Mouse (Mus musculus): ENCODE measurements around the gene Ift22. TPM values are rescaled to one million over a fixed set of nuclear protein-coding genes. Genes with fewer than 3 reads are reported as not detected.
A peak's percentile ranks its signal among the peaks of the same experiment; 100 is the strongest.

Ift22 gene
- polyA plus RNA-seq, 1 experiment from 2014 or later, result 80.7 TPM

GRCm38 (mm10) chr5:136957250-136957649 lies 49.3 kb downstream of the Ift22 start:
- H3K9me3 ChIP-seq (ENCODE audit: control insufficient read depth, low read length), result no peaks in the 10 kb centered on the region
- 94% methylated on average over 1 of the region's 1 CpGs for WGBS
- H3K27ac ChIP-seq (replicated peaks; ENCODE audit: low read depth, low read length), result no peak overlapping the region
- DNase-seq (ENCODE audit: low spot score) (no peak), ATAC-seq (ENCODE audit: insufficient number of reproducible peaks, low FRiP score, low TSS enrichment, low read depth) (no peak)
- H3K27me3 ChIP-seq (ENCODE audit: control insufficient read depth, insufficient read depth, low read length), result no peaks in the 10 kb centered on the region
- H3K4me3 ChIP-seq (ENCODE audit: low read depth, low read length), result no peak overlapping the region
- H3K36me3 ChIP-seq (ENCODE audit: control insufficient read depth, insufficient read depth, low read length), result no peaks in the 10 kb centered on the region; the same call in 1 of the 2 replicates
- H3K4me2 ChIP-seq (ENCODE audit: low read depth, severe bottlenecking), result no peak overlapping the region
- H3K9ac ChIP-seq (ENCODE audit: low read length), result no peak overlapping the region
- 0 out of 2 replicates have a peak, but pooled peaks cover 4% of the 10 kb centered on the region for H3K4me1 ChIP-seq (ENCODE audit: control insufficient read depth, insufficient read depth, low read length)

- Histone ChIP-seq H3K9ac (ENCODE audit: low read length) (no peak overlapping the region), H3K27ac (replicated peaks; ENCODE audit: low read depth, low read length) (no peak overlapping the region), H3K4me1 (ENCODE audit: control insufficient read depth, insufficient read depth, low read length) (peaks cover 2% of the 10 kb centered on the region; the same call in 1 of the 2 replicates), H3K36me3 (ENCODE audit: control insufficient read depth, insufficient read depth, low read length) (peaks cover 2% of the 10 kb centered on the region; the same call in 1 of the 2 replicates), H3K4me2 (ENCODE audit: low read depth, severe bottlenecking) (no peak overlapping the region), H3K27me3 (ENCODE audit: control insufficient read depth, insufficient read depth, low read length) (no peaks in the 10 kb centered on the region), H3K9me3 (ENCODE audit: control insufficient read depth, low read length) (no peaks in the 10 kb centered on the region), H3K4me3 (ENCODE audit: low read depth, low read length) (no peak overlapping the region)
- WGBS, result 87% methylated on average over 5 of the region's 5 CpGs
- ATAC-seq (ENCODE audit: insufficient number of reproducible peaks, low FRiP score, low TSS enrichment, low read depth) (no peak), DNase-seq (ENCODE audit: low spot score) (no peak)
Observed at GRCm38 (mm10) chr5:136958991-136959605, 51.1 kb downstream of the Ift22 start.

GRCm38 (mm10) chr5:136960053-136960452 lies 52.1 kb downstream of the Ift22 start:
- H3K27me3 ChIP-seq (ENCODE audit: control insufficient read depth, insufficient read depth, low read length), result no peaks in the 10 kb centered on the region
- H3K9ac ChIP-seq (ENCODE audit: low read length), result no peak overlapping the region
- WGBS, result 91% methylated on average over 6 of the region's 6 CpGs
- no peaks in the 10 kb centered on the region; the same call in 1 of the 2 replicates for H3K4me1 ChIP-seq (ENCODE audit: control insufficient read depth, insufficient read depth, low read length)
- ATAC-seq (ENCODE audit: insufficient number of reproducible peaks, low FRiP score, low TSS enrichment, low read depth) (no peak), DNase-seq (ENCODE audit: low spot score) (no peak)
- no peak overlapping the region for H3K4me3 ChIP-seq (ENCODE audit: low read depth, low read length)
- H3K27ac ChIP-seq (replicated peaks; ENCODE audit: low read depth, low read length), result no peak overlapping the region
- H3K4me2 ChIP-seq (ENCODE audit: low read depth, severe bottlenecking), result no peak overlapping the region
- peaks cover 10% of the 10 kb centered on the region for H3K36me3 ChIP-seq (ENCODE audit: control insufficient read depth, insufficient read depth, low read length)
- no peaks in the 10 kb centered on the region for H3K9me3 ChIP-seq (ENCODE audit: control insufficient read depth, low read length)

GRCm38 (mm10) chr5:136961334-136961982 lies 53.5 kb downstream of the Ift22 start:
- H3K4me1 ChIP-seq (ENCODE audit: control insufficient read depth, insufficient read depth, low read length), result no peaks in the 10 kb centered on the region; the same call in 1 of the 2 replicates
- peaks cover 14% of the 10 kb centered on the region for H3K36me3 ChIP-seq (ENCODE audit: control insufficient read depth, insufficient read depth, low read length)
- peak overlapping the region; percentile 85 for H3K4me2 ChIP-seq (ENCODE audit: low read depth, severe bottlenecking)
- no peaks in the 10 kb centered on the region for H3K9me3 ChIP-seq (ENCODE audit: control insufficient read depth, low read length)
- peak overlapping the region; percentile 30; the same call in 1 of the 2 replicates for H3K27ac ChIP-seq (replicated peaks; ENCODE audit: low read depth, low read length)
- 21% methylated on average over 5 of the region's 5 CpGs for WGBS
- DNase-seq (ENCODE audit: low spot score) (no peak), ATAC-seq (ENCODE audit: insufficient number of reproducible peaks, low FRiP score, low TSS enrichment, low read depth) (peak; percentile 7; the same call in 1 of the 2 replicates)
- H3K9ac ChIP-seq (ENCODE audit: low read length), result peak overlapping the region; percentile 75
- no peaks in the 10 kb centered on the region for H3K27me3 ChIP-seq (ENCODE audit: control insufficient read depth, insufficient read depth, low read length)
- peak overlapping the region; percentile 68 for H3K4me3 ChIP-seq (ENCODE audit: low read depth, low read length)

- peak; percentile 91 for DNase-seq (ENCODE audit: low spot score)
- peaks cover 15% of the 10 kb centered on the region for H3K36me3 ChIP-seq (ENCODE audit: control insufficient read depth, insufficient read depth, low read length)
- H3K4me1 ChIP-seq (ENCODE audit: control insufficient read depth, insufficient read depth, low read length), result no peaks in the 10 kb centered on the region; the same call in 1 of the 2 replicates
Observed at GRCm38 (mm10) chr5:136961983-136962461, 54.1 kb downstream of the Ift22 start.

GRCm38 (mm10) chr5:136962501-136962900 lies 54.6 kb downstream of the Ift22 start:
- Histone ChIP-seq H3K36me3 (ENCODE audit: control insufficient read depth, insufficient read depth, low read length) (peaks cover 17% of the 10 kb centered on the region), H3K27ac (replicated peaks; ENCODE audit: low read depth, low read length) (peak overlapping the region; percentile 54), H3K9ac (ENCODE audit: low read length) (peak overlapping the region; percentile 75), H3K27me3 (ENCODE audit: control insufficient read depth, insufficient read depth, low read length) (no peaks in the 10 kb centered on the region), H3K4me1 (ENCODE audit: control insufficient read depth, insufficient read depth, low read length) (no peaks in the 10 kb centered on the region; the same call in 1 of the 2 replicates), H3K9me3 (ENCODE audit: control insufficient read depth, low read length) (no peaks in the 10 kb centered on the region), H3K4me3 (ENCODE audit: low read depth, low read length) (peak overlapping the region; percentile 68), H3K4me2 (ENCODE audit: low read depth, severe bottlenecking) (peak overlapping the region; percentile 85)
- WGBS, result 2% methylated on average over 10 of the region's 10 CpGs
- ATAC-seq (ENCODE audit: insufficient number of reproducible peaks, low FRiP score, low TSS enrichment, low read depth) (peak; percentile 56), DNase-seq (ENCODE audit: low spot score) (peak; percentile 89)

More at GRCm38 (mm10) chr5:136961983-136962461, 54.1 kb downstream of the Ift22 start:
- peak; percentile 85 for ATAC-seq (ENCODE audit: insufficient number of reproducible peaks, low FRiP score, low TSS enrichment, low read depth)
- H3K9ac ChIP-seq (ENCODE audit: low read length), result peak overlapping the region; percentile 75
- H3K4me3 ChIP-seq (ENCODE audit: low read depth, low read length), result peak overlapping the region; percentile 68
- H3K4me2 ChIP-seq (ENCODE audit: low read depth, severe bottlenecking), result peak overlapping the region; percentile 85
- no peaks in the 10 kb centered on the region for H3K27me3 ChIP-seq (ENCODE audit: control insufficient read depth, insufficient read depth, low read length)
- WGBS, result under 1% methylated on average over 20 of the region's 20 CpGs
- no peaks in the 10 kb centered on the region for H3K9me3 ChIP-seq (ENCODE audit: control insufficient read depth, low read length)
- peak overlapping the region; percentile 54 for H3K27ac ChIP-seq (replicated peaks; ENCODE audit: low read depth, low read length)

- peak overlapping the region; percentile 68 for H3K4me3 ChIP-seq (ENCODE audit: low read depth, low read length)
- H3K4me1 ChIP-seq (ENCODE audit: control insufficient read depth, insufficient read depth, low read length), result no peaks in the 10 kb centered on the region; the same call in 1 of the 2 replicates
- ATAC-seq (ENCODE audit: insufficient number of reproducible peaks, low FRiP score, low TSS enrichment, low read depth) (no peak), DNase-seq (ENCODE audit: low spot score) (no peak)
- peak overlapping the region; percentile 85 for H3K4me2 ChIP-seq (ENCODE audit: low read depth, severe bottlenecking)
- H3K27ac ChIP-seq (replicated peaks; ENCODE audit: low read depth, low read length), result no peak overlapping the region
- 0 out of 2 replicates have a peak overlapping the region, but pooled peaks have one; percentile 30 for H3K9ac ChIP-seq (ENCODE audit: low read length)
- H3K36me3 ChIP-seq (ENCODE audit: control insufficient read depth, insufficient read depth, low read length), result peaks cover 17% of the 10 kb centered on the region
- H3K9me3 ChIP-seq (ENCODE audit: control insufficient read depth, low read length), result no peaks in the 10 kb centered on the region
- 78% methylated on average over 8 of the region's 8 CpGs for WGBS
- no peaks in the 10 kb centered on the region for H3K27me3 ChIP-seq (ENCODE audit: control insufficient read depth, insufficient read depth, low read length)
Observed at GRCm38 (mm10) chr5:136962966-136963540, 55.1 kb downstream of the Ift22 start.

All from limb, embryonic 11.5 days (tissue).